18 mouse cellular contexts compared by ENCODE assay signal in genomic region chr12:82810631-82811030, GRCm38 (mm10).
DNase-seq lines count a peak whose midpoint lies in the region; ATAC-seq and TF ChIP-seq lines count a peak whose summit lies in the region.
"Had no signal": no experiment of that assay in that cellular context is flagged by ENCODE, and none has a peak within 500 bp of the region (broad histone marks: within the 10 kb centered on the region; RNA-seq: fewer than 3 reads in every experiment).

No protein-coding gene starts in this region.

- no peak for TF ChIP-seq EP300 in heart, postnatal 0 days (IDR thresholded peaks at IDR 0.05; ENCODE audit: low read depth)

- no peak for TF ChIP-seq CTCF in heart, postnatal 0 days (IDR thresholded peaks at IDR 0.05; ENCODE audit: low read depth)

- peak overlapping the region; percentile 25; the same call in 1 of the 2 replicates for H3K27ac ChIP-seq in heart, embryonic 12.5 days (ENCODE audit: poor library complexity, severe bottlenecking)
- 0 out of 2 replicates have a peak overlapping the region, but pooled peaks have one; percentile 44 for H3K27ac ChIP-seq in heart, postnatal 0 days (ENCODE audit: low read depth)
- H3K27ac ChIP-seq in kidney, embryonic 15.5 days: no peak overlapping the region
- H3K27ac ChIP-seq: embryonic facial prominence, embryonic 12.5 days; forebrain, embryonic 15.5 days; hindbrain, embryonic 15.5 days had no signal

- 80% methylated on average over 3 of the region's 3 CpGs for WGBS in heart, embryonic 12.5 days
- 84% methylated on average over 3 of the region's 3 CpGs for WGBS in heart, postnatal 0 days
- WGBS in kidney, embryonic 15.5 days: 92% methylated on average over 3 of the region's 3 CpGs

- H3K27me3 ChIP-seq in heart, embryonic 12.5 days (replicated peaks): no peaks in the 10 kb centered on the region
- H3K27me3 ChIP-seq in heart, postnatal 0 days (ENCODE audit: control insufficient read depth, insufficient read depth, low read length): no peaks in the 10 kb centered on the region
- no peaks in the 10 kb centered on the region for H3K27me3 ChIP-seq in kidney, embryonic 15.5 days
- H3K27me3 ChIP-seq: embryonic facial prominence, embryonic 12.5 days; forebrain, embryonic 15.5 days; hindbrain, embryonic 15.5 days had no signal

- H3K36me3 ChIP-seq in heart, embryonic 12.5 days: no peaks in the 10 kb centered on the region
- H3K36me3 ChIP-seq in heart, postnatal 0 days (replicated peaks; ENCODE audit: control insufficient read depth, insufficient read depth, low read length): no peaks in the 10 kb centered on the region
- H3K36me3 ChIP-seq in kidney, embryonic 15.5 days: no peaks in the 10 kb centered on the region
- H3K36me3 ChIP-seq: embryonic facial prominence, embryonic 12.5 days; forebrain, embryonic 15.5 days; hindbrain, embryonic 15.5 days had no signal

- no peak overlapping the region for H3K4me2 ChIP-seq in heart, embryonic 12.5 days
- H3K4me2 ChIP-seq in heart, postnatal 0 days (ENCODE audit: low read depth, low read length): no peak overlapping the region
- H3K4me2 ChIP-seq in kidney, embryonic 15.5 days: no peak overlapping the region
- H3K4me2 ChIP-seq: embryonic facial prominence, embryonic 12.5 days; forebrain, embryonic 15.5 days; hindbrain, embryonic 15.5 days had no signal

- no peak for ATAC-seq in heart, embryonic 12.5 days (ENCODE audit: insufficient number of reproducible peaks, low FRiP score)
- ATAC-seq in heart, postnatal 0 days (ENCODE audit: insufficient read depth, low read depth): no peak
- ATAC-seq in kidney, embryonic 15.5 days (replicated peaks; ENCODE audit: low FRiP score): no peak
- ATAC-seq: forebrain, embryonic 15.5 days had no signal

- DNase-seq in heart, adult 18-20 months: no peak
- no peak for DNase-seq in heart, postnatal 0 days (ENCODE audit: low spot score)
- DNase-seq in heart, postnatal 25 days (ENCODE audit: low spot score): no peak
- DNase-seq in kidney, adult 8-10 months: peak; percentile 33 to 34
- DNase-seq in kidney, postnatal 25 days: peak; percentile 49 to 54
- no peak for DNase-seq in urinary bladder, postnatal 25 days (ENCODE audit: low spot score)
- DNase-seq: adrenal gland, postnatal 10 days; cerebellum, adult 11 months; cerebellum, adult 8-10 months; cerebellum, postnatal 14 days; gastrocnemius, postnatal 36 days; heart, adult 2 months; heart, postnatal 10 days had no signal

- peaks cover 17% of the 10 kb centered on the region for H3K4me1 ChIP-seq in heart, embryonic 12.5 days (replicated peaks)
- H3K4me1 ChIP-seq in heart, postnatal 0 days (ENCODE audit: control insufficient read depth, insufficient read depth): peaks cover 19% of the 10 kb centered on the region; the same call in 1 of the 2 replicates
- H3K4me1 ChIP-seq in kidney, embryonic 15.5 days: no peaks in the 10 kb centered on the region
- H3K4me1 ChIP-seq: embryonic facial prominence, embryonic 12.5 days; forebrain, embryonic 15.5 days; hindbrain, embryonic 15.5 days had no signal

- no peak overlapping the region for H3K4me3 ChIP-seq in heart, embryonic 12.5 days
- no peak overlapping the region for H3K4me3 ChIP-seq in heart, postnatal 0 days (ENCODE audit: low read depth, low read length)
- H3K4me3 ChIP-seq in kidney, embryonic 15.5 days (replicated peaks): no peak overlapping the region
- H3K4me3 ChIP-seq: embryonic facial prominence, embryonic 12.5 days; forebrain, embryonic 15.5 days; heart, adult 2 months; hindbrain, embryonic 15.5 days had no signal

- H3K9ac ChIP-seq in heart, embryonic 12.5 days: no peak overlapping the region
- no peak overlapping the region for H3K9ac ChIP-seq in heart, postnatal 0 days (replicated peaks; ENCODE audit: low read depth, low read length)
- H3K9ac ChIP-seq in kidney, embryonic 15.5 days: no peak overlapping the region
- H3K9ac ChIP-seq: embryonic facial prominence, embryonic 12.5 days; forebrain, embryonic 15.5 days; hindbrain, embryonic 15.5 days had no signal

- intact Hi-C loops in heart, postnatal 25 days (cut with DNase I): no loop called here

- no peaks in the 10 kb centered on the region for H3K9me3 ChIP-seq in heart, embryonic 12.5 days (replicated peaks)
- no peaks in the 10 kb centered on the region for H3K9me3 ChIP-seq in heart, postnatal 0 days (replicated peaks; ENCODE audit: control insufficient read depth, low read length)
- H3K9me3 ChIP-seq in kidney, embryonic 15.5 days (replicated peaks): no peaks in the 10 kb centered on the region
- H3K9me3 ChIP-seq: embryonic facial prominence, embryonic 12.5 days; forebrain, embryonic 15.5 days; hindbrain, embryonic 15.5 days had no signal

Comparison
In these comparisons a context has a peak if more than half of its experiments do, and no peak if none do; other contexts are left out.
1. DNase-seq: peak in kidney, adult 8-10 months (2 of 2) and kidney, postnatal 25 days (2 of 2); none in heart, adult 18-20 months (0 of 2), heart, postnatal 0 days (single experiment), heart, postnatal 25 days (single experiment) and urinary bladder, postnatal 25 days (single experiment).